ENCODE assay signal across 11 mouse cellular contexts in genomic region chr10:13193496-13193895, GRCm38 (mm10). TPM values are rescaled to one million over a fixed set of nuclear protein-coding genes. Genes with fewer than 3 reads are reported as not detected.
DNase-seq lines count a peak whose midpoint lies in the region; ATAC-seq and TF ChIP-seq lines count a peak whose summit lies in the region.
"Not testable (repeated sequence)": the region's sequence is repeated elsewhere in the genome, so short reads cannot be mapped to it uniquely, and the experiment has no call there.
"Had no signal": no experiment of that assay in that cellular context is flagged by ENCODE, and none has a peak within 500 bp of the region (broad histone marks: within the 10 kb centered on the region; RNA-seq: fewer than 3 reads in every experiment).

No protein-coding gene starts in this region.

- peaks cover 17% of the 10 kb centered on the region for H3K36me3 ChIP-seq in forebrain, embryonic 14.5 days (ENCODE audit: control insufficient read depth, insufficient read depth, low read length)
- H3K36me3 ChIP-seq in heart, postnatal 0 days (replicated peaks; ENCODE audit: control insufficient read depth, insufficient read depth, low read length) = peaks cover 17% of the 10 kb centered on the region
- peaks cover 20% of the 10 kb centered on the region; the same call in 1 of the 2 replicates for H3K36me3 ChIP-seq in liver, embryonic 11.5 days (ENCODE audit: control insufficient read depth, insufficient read depth, low read length)
- not testable (repeated sequence) for H3K36me3 ChIP-seq in midbrain, embryonic 11.5 days (ENCODE audit: control insufficient read depth, insufficient read depth, low read length); spleen, adult 2 months (ENCODE audit: control insufficient read depth, insufficient read depth, low read length)

- not testable (repeated sequence) for H3K27me3 ChIP-seq in forebrain, embryonic 14.5 days (replicated peaks; ENCODE audit: control insufficient read depth, insufficient read depth, low read length); heart, postnatal 0 days (ENCODE audit: control insufficient read depth, insufficient read depth, low read length); liver, embryonic 11.5 days (replicated peaks; ENCODE audit: control insufficient read depth, insufficient read depth, low read length); midbrain, embryonic 11.5 days (ENCODE audit: control insufficient read depth, insufficient read depth, low read length); spleen, adult 2 months (ENCODE audit: control insufficient read depth, insufficient read depth, low read length)

- not testable (repeated sequence) for H3K27ac ChIP-seq in forebrain, embryonic 14.5 days (ENCODE audit: low read depth, low read length); heart, postnatal 0 days (ENCODE audit: low read depth); liver, embryonic 11.5 days (ENCODE audit: low read depth, low read length); midbrain, embryonic 11.5 days (ENCODE audit: low read depth, low read length); spleen, adult 2 months (ENCODE audit: insufficient read depth, low read length)

- not testable (repeated sequence) for H3K4me1 ChIP-seq in forebrain, embryonic 14.5 days (ENCODE audit: control insufficient read depth, insufficient read depth, low read length); heart, postnatal 0 days (ENCODE audit: control insufficient read depth, insufficient read depth); liver, embryonic 11.5 days (replicated peaks; ENCODE audit: control insufficient read depth, insufficient read depth, low read length); midbrain, embryonic 11.5 days (ENCODE audit: control insufficient read depth, insufficient read depth, low read length); spleen, adult 2 months (ENCODE audit: control insufficient read depth, insufficient read depth, insufficient read length)

- TF ChIP-seq CTCF in heart, postnatal 0 days (IDR thresholded peaks at IDR 0.05; ENCODE audit: low read depth); spleen, adult 2 months (IDR thresholded peaks at IDR 0.05; ENCODE audit: extremely low read depth, insufficient read depth, insufficient read length, insufficient replicate concordance): not testable (repeated sequence)

- peak overlapping the region; percentile 91 for H3K4me3 ChIP-seq in forebrain, embryonic 14.5 days (ENCODE audit: low read depth, low read length)
- peak overlapping the region; percentile 100 for H3K4me3 ChIP-seq in heart, postnatal 0 days (ENCODE audit: low read depth, low read length)
- not testable (repeated sequence) for H3K4me3 ChIP-seq in liver, embryonic 11.5 days (ENCODE audit: low read depth, low read length)
- peak overlapping the region; percentile 91; the same call in 1 of the 2 replicates for H3K4me3 ChIP-seq in midbrain, embryonic 11.5 days (ENCODE audit: low read depth, low read length)
- H3K4me3 ChIP-seq in spleen, adult 2 months (ENCODE audit: extremely low read depth, insufficient read depth, insufficient read length) = peak overlapping the region; percentile 82; the same call in 1 of the 2 replicates

- not testable (repeated sequence) for TF ChIP-seq EP300 in heart, postnatal 0 days (IDR thresholded peaks at IDR 0.05; ENCODE audit: low read depth)

- not testable (repeated sequence) for H3K9me3 ChIP-seq in forebrain, embryonic 14.5 days (replicated peaks; ENCODE audit: control insufficient read depth, low read length); heart, postnatal 0 days (replicated peaks; ENCODE audit: control insufficient read depth, low read length); liver, embryonic 11.5 days (ENCODE audit: control insufficient read depth, low read length); midbrain, embryonic 11.5 days (ENCODE audit: control insufficient read depth, low read length)

- DNase-seq in cerebellum, adult 9-10 months = peak; percentile 22
- DNase-seq in forebrain, embryonic 14.5 days (ENCODE audit: low spot score); heart, postnatal 0 days (ENCODE audit: low spot score); liver, embryonic 11.5 days (ENCODE audit: low spot score); midbrain, embryonic 11.5 days (ENCODE audit: low spot score, missing footprints); spleen, adult 2 months (ENCODE audit: low read depth in 1 of 2, low spot score in 2 of 2): not testable (repeated sequence)
- DNase-seq in kidney, adult 11 months = peak; percentile 3

- ATAC-seq in forebrain, embryonic 14.5 days; heart, postnatal 0 days (ENCODE audit: insufficient read depth, low read depth): not testable (repeated sequence)
- 0 out of 2 replicates have a peak, but pooled peaks have one; percentile 10 for ATAC-seq in liver, embryonic 11.5 days (replicated peaks; ENCODE audit: low FRiP score)
- peak; percentile 26; the same call in 1 of the 2 replicates for ATAC-seq in midbrain, embryonic 11.5 days (ENCODE audit: low FRiP score)

- 86% methylated on average over 7 of the region's 7 CpGs for WGBS in forebrain, embryonic 14.5 days
- WGBS in heart, postnatal 0 days = 88% methylated on average over 7 of the region's 7 CpGs
- WGBS in liver, embryonic 11.5 days = 80% methylated on average over 7 of the region's 7 CpGs
- 84% methylated on average over 7 of the region's 7 CpGs for WGBS in midbrain, embryonic 11.5 days
- 86% methylated on average over 7 of the region's 7 CpGs for WGBS in spleen, adult 2 months

- H3K4me2 ChIP-seq in forebrain, embryonic 14.5 days (ENCODE audit: low read length) = peak overlapping the region; percentile 62
- H3K4me2 ChIP-seq in heart, postnatal 0 days (ENCODE audit: low read depth, low read length) = peak overlapping the region; percentile 88
- H3K4me2 ChIP-seq in liver, embryonic 11.5 days = peak overlapping the region; percentile 74
- peak overlapping the region; percentile 54 for H3K4me2 ChIP-seq in midbrain, embryonic 11.5 days

- H3K9ac ChIP-seq in forebrain, embryonic 14.5 days (ENCODE audit: low read length); heart, postnatal 0 days (replicated peaks; ENCODE audit: low read depth, low read length); liver, embryonic 11.5 days (ENCODE audit: low read depth, low read length); midbrain, embryonic 11.5 days (ENCODE audit: low read length): not testable (repeated sequence)

- not testable (repeated sequence) for TF ChIP-seq POLR2A in spleen, adult 2 months (IDR thresholded peaks at IDR 0.05; ENCODE audit: low read depth, low read length)

RNA-seq across cellular contexts. Expression of gene Ltv1, which starts 0.5 kb away (rescaled TPM):
- polyA plus RNA-seq in forebrain, embryonic 14.5 days (2014; fragmentation: Nextera tagmentation; extraction: Ambion mirVana) = 37.3 and 38.8 TPM in 2 replicates
- total RNA-seq in heart, postnatal 0 days (2014; rRNA removed; ENCODE audit: low replicate concordance) = 16.2 and 28.3 TPM in 2 replicates
- polyA plus RNA-seq in heart, postnatal 0 days (2015; fragmentation: Nextera tagmentation; extraction: Ambion mirVana) = 31.5 and 34.8 TPM in 2 replicates
- 92.6 and 102 TPM in 2 replicates for polyA plus RNA-seq in liver, embryonic 11.5 days (2014; fragmentation: Nextera tagmentation; extraction: Ambion mirVana)
- 77.6 and 83.1 TPM in 2 replicates for polyA plus RNA-seq in midbrain, embryonic 11.5 days (2014; fragmentation: Nextera tagmentation; extraction: Ambion mirVana)
- polyA plus RNA-seq in spleen, adult 2 months (2012; rRNA removed) = 6.6 and 8.6 TPM in 2 replicates

RNA-seq across cellular contexts. Expression of gene Zc2hc1b, which starts 15.7 kb away (rescaled TPM):
- polyA plus RNA-seq in forebrain, embryonic 14.5 days (2014; fragmentation: Nextera tagmentation; extraction: Ambion mirVana) = not detected in 2 replicates
- not detected in 2 replicates for total RNA-seq in heart, postnatal 0 days (2014; rRNA removed; ENCODE audit: low replicate concordance)
- polyA plus RNA-seq in heart, postnatal 0 days (2015; fragmentation: Nextera tagmentation; extraction: Ambion mirVana) = not detected in 2 replicates
- polyA plus RNA-seq in liver, embryonic 11.5 days (2014; fragmentation: Nextera tagmentation; extraction: Ambion mirVana) = not detected in 2 replicates
- polyA plus RNA-seq in midbrain, embryonic 11.5 days (2014; fragmentation: Nextera tagmentation; extraction: Ambion mirVana) = not detected in 2 replicates
- polyA plus RNA-seq in spleen, adult 2 months (2012; rRNA removed) = not detected in 2 replicates
- total RNA-seq: adrenal gland, adult 18-20 months; ES-E14; heart, postnatal 10 days; left cerebral cortex, adult 8-10 months had no signal
